ENCODE assay signal across 27 mouse cellular contexts in genomic region chr8:82777406-82777805, GRCm38 (mm10). TPM values are rescaled to one million over a fixed set of nuclear protein-coding genes. Genes with fewer than 3 reads are reported as not detected.
DNase-seq lines count a peak whose midpoint lies in the region; ATAC-seq and TF ChIP-seq lines count a peak whose summit lies in the region.
"Had no signal": no experiment of that assay in that cellular context is flagged by ENCODE, and none has a peak within 500 bp of the region (broad histone marks: within the 10 kb centered on the region; RNA-seq: fewer than 3 reads in every experiment).

No protein-coding gene starts in this region.

- 80% methylated on average over 3 of the region's 3 CpGs for WGBS in intestine, postnatal 0 days

- no peaks in the 10 kb centered on the region for H3K4me1 ChIP-seq in intestine, postnatal 0 days (replicated peaks; ENCODE audit: control insufficient read depth, insufficient read depth, low read length)
- H3K4me1 ChIP-seq: limb, embryonic 15.5 days; stomach, embryonic 15.5 days had no signal

- no peak overlapping the region for H3K9ac ChIP-seq in intestine, postnatal 0 days (ENCODE audit: low read depth, low read length)
- H3K9ac ChIP-seq: embryonic facial prominence, embryonic 13.5 days; forebrain, postnatal 0 days; heart, embryonic 13.5 days; hindbrain, embryonic 15.5 days; limb, embryonic 15.5 days; liver, embryonic 13.5 days; neural tube, embryonic 15.5 days; stomach, embryonic 15.5 days had no signal

- H3K27ac ChIP-seq in intestine, postnatal 0 days (ENCODE audit: low read depth, low read length) = no peak overlapping the region
- H3K27ac ChIP-seq: embryonic facial prominence, embryonic 13.5 days; heart, embryonic 13.5 days; hindbrain, embryonic 15.5 days; limb, embryonic 10.5 days; limb, embryonic 15.5 days; liver, embryonic 13.5 days; neural tube, embryonic 15.5 days; stomach, embryonic 15.5 days had no signal

- DNase-seq in adrenal gland, adult 2 months = peak; percentile 19
- no peak for DNase-seq in adrenal gland, postnatal 10 days
- peak; percentile 4 to 11 for DNase-seq in kidney, postnatal 36 days
- DNase-seq in kidney, postnatal 14 days = no peak
- DNase-seq in fat pad, adult 2 months (ENCODE audit: extremely low read depth, low read depth, low spot score) = peak; percentile 98
- no peak for DNase-seq in layer of hippocampus, adult 11-12 months (ENCODE audit: low spot score)
- DNase-seq: cerebellum, adult 18-20 months; cerebellum, postnatal 10 days; forebrain, postnatal 0 days; heart, postnatal 10 days; kidney, adult 18-20 months; layer of hippocampus, postnatal 36 days; liver, embryonic 13.5 days; lung, adult 18-20 months; lung, postnatal 10 days; midbrain, embryonic 14.5 days; retina, postnatal 1 day; right cerebral cortex, postnatal 14 days had no signal

- no peak overlapping the region for H3K4me2 ChIP-seq in intestine, postnatal 0 days (replicated peaks; ENCODE audit: low read depth)
- H3K4me2 ChIP-seq: embryonic facial prominence, embryonic 13.5 days; heart, embryonic 13.5 days; hindbrain, embryonic 15.5 days; limb, embryonic 15.5 days; liver, embryonic 13.5 days; neural tube, embryonic 15.5 days; stomach, embryonic 15.5 days had no signal

- H3K9me3 ChIP-seq in intestine, postnatal 0 days (ENCODE audit: control insufficient read depth) = no peaks in the 10 kb centered on the region
- H3K9me3 ChIP-seq: embryonic facial prominence, embryonic 13.5 days; heart, embryonic 13.5 days; hindbrain, embryonic 15.5 days; limb, embryonic 10.5 days; limb, embryonic 15.5 days; liver, embryonic 13.5 days; neural tube, embryonic 15.5 days; stomach, embryonic 15.5 days had no signal

- H3K27me3 ChIP-seq in intestine, postnatal 0 days (replicated peaks; ENCODE audit: control insufficient read depth, insufficient read depth, low read length) = no peaks in the 10 kb centered on the region
- H3K27me3 ChIP-seq: hindbrain, embryonic 15.5 days; limb, embryonic 15.5 days; liver, embryonic 13.5 days; neural tube, embryonic 15.5 days; stomach, embryonic 15.5 days had no signal

- no peak overlapping the region for H3K4me3 ChIP-seq in intestine, postnatal 0 days (ENCODE audit: low read depth, low read length)
- H3K4me3 ChIP-seq: embryonic facial prominence, embryonic 13.5 days; heart, embryonic 13.5 days; hindbrain, embryonic 15.5 days; limb, embryonic 10.5 days; limb, embryonic 15.5 days; liver, embryonic 13.5 days; neural tube, embryonic 15.5 days; stomach, embryonic 15.5 days had no signal

- ATAC-seq in intestine, postnatal 0 days = no peak
- ATAC-seq: forebrain, postnatal 0 days; inflammation-experienced regulatory T-cells, adult 6 months had no signal

- TF ChIP-seq CTCF in intestine, postnatal 0 days (IDR thresholded peaks at IDR 0.05; ENCODE audit: low read depth) = no peak

- H3K36me3 ChIP-seq in intestine, postnatal 0 days (ENCODE audit: control insufficient read depth, insufficient read depth) = no peaks in the 10 kb centered on the region
- H3K36me3 ChIP-seq: limb, embryonic 15.5 days; neural tube, embryonic 15.5 days had no signal

RNA-seq across cellular contexts. Expression of gene Zfp330, which starts 3.4 kb away (rescaled TPM):
- 10 to 100 TPM; 32.6 to 33.4 TPM for total RNA-seq in adrenal gland, adult 2 months (2021)
- 2.6 and 4.3 TPM in 2 replicates for polyA plus RNA-seq in adrenal gland, adult 2 months (2012; rRNA removed)
- total RNA-seq in adrenal gland, postnatal 10 days (2021) = 10 to 100 TPM; 38.6 to 40.9 TPM
- 31.9 and 33.1 TPM in 2 replicates for polyA plus RNA-seq in intestine, postnatal 0 days (2015; fragmentation: Nextera tagmentation; extraction: Ambion mirVana)

Comparison
In these comparisons a context has a peak if more than half of its experiments do, and no peak if none do; other contexts are left out.
1. DNase-seq: peak in adrenal gland, adult 2 months (single experiment), kidney, postnatal 36 days (2 of 2) and fat pad, adult 2 months (single experiment); none in adrenal gland, postnatal 10 days (single experiment), kidney, postnatal 14 days (single experiment) and layer of hippocampus, adult 11-12 months (single experiment).